Mouse (Mus musculus) CH12.LX (cell line): ENCODE data around the gene Ptpn5.

ENCODE experiments used
- CHD2 ChIP-seq: IDR thresholded peaks from 2 replicates; pipeline ENCODE4 v1.6.1; 2011; ENCODE audit warnings: low read length, improper control_type of control experiment
- EP300 ChIP-seq: IDR thresholded peaks from 2 replicates; pipeline ENCODE4 v1.6.1; 2011; ENCODE audit warnings: low read length, improper control_type of control experiment

- TF ChIP-seq CHD2 (no peak), EP300 (no peak)
Measured at GRCm38 (mm10) chr7:47110511-47110910, 23.0 kb downstream of the Ptpn5 start.
